Mouse (Mus musculus) CH12.LX (cell line): ENCODE data around the gene Matn4. TPM values are rescaled to one million over a fixed set of nuclear protein-coding genes. Genes with fewer than 3 reads are reported as not detected.

Source experiments
- DNase-seq: peaks from one replicate; pipeline ENCODE4 v3.0.0-alpha.2; 2013; ENCODE audit errors: extremely low read depth
- H3K27ac ChIP-seq: 2 replicates; pipeline ENCODE4 v1.5.1; 2012; ENCODE audit warnings: low read depth, mild to moderate bottlenecking, control low read depth, moderate library complexity; ENCODE audit not compliant: insufficient read depth
- H3K27me3 ChIP-seq: replicated peaks from 2 replicates; pipeline ENCODE3; 2012; ENCODE audit warnings: inconsistent platforms
- H3K36me3 ChIP-seq, 2 experiments: replicated peaks in 1 of 2; 2 replicates each; pipeline versions ENCODE3 to v1.6.1; 2012; ENCODE audit warnings: inconsistent platforms in 1 of 2, low read length in 1 of 2, mild to moderate bottlenecking in 1 of 2, mixed read lengths in 1 of 2, moderate library complexity in 1 of 2; ENCODE audit not compliant: control insufficient read depth in 1 of 2, insufficient read depth in 1 of 2
- H3K4me1 ChIP-seq, 2 experiments: 2 replicates each; pipeline ENCODE4 v1.6.1; 2012; ENCODE audit warnings: inconsistent platforms in 1 of 2, moderate library complexity in 1 of 2; ENCODE audit not compliant: insufficient read depth in 2 of 2, control insufficient read depth in 1 of 2
- H3K4me2 ChIP-seq: 2 replicates; pipeline ENCODE4 v1.6.1; 2012; ENCODE audit warnings: low read depth, mild to moderate bottlenecking, control low read depth; ENCODE audit not compliant: poor library complexity, insufficient read depth, severe bottlenecking
- H3K4me3 ChIP-seq, 3 experiments: fragments of 150-350 bp in 1 of 3; sonication (generic) in 1 of 3; replicated peaks in 1 of 3; 2 replicates each; pipeline versions ENCODE3 to v1.5.1; 2011 to 2012; ENCODE audit warnings: low read depth in 2 of 3, low read length in 2 of 3, mild to moderate bottlenecking in 2 of 3, moderate library complexity in 2 of 3, control low read depth in 1 of 3, improper control_type of control experiment in 1 of 3, inconsistent platforms in 1 of 3, mixed read lengths in 1 of 3; ENCODE audit not compliant: poor library complexity in 1 of 3
- H3K79me2 ChIP-seq: replicated peaks from 2 replicates; pipeline ENCODE4 v1.6.1; 2012; ENCODE audit warnings: mild to moderate bottlenecking, moderate library complexity; ENCODE audit not compliant: control insufficient read depth, poor library complexity, insufficient read depth, severe bottlenecking; ENCODE audit errors: extremely low read depth
- H3K9ac ChIP-seq: 2 replicates; pipeline ENCODE4 v1.6.1; 2012; ENCODE audit warnings: low read depth, mild to moderate bottlenecking, control low read depth, moderate library complexity; ENCODE audit not compliant: insufficient read depth
- H3K9me3 ChIP-seq: replicated peaks from 2 replicates; pipeline ENCODE3; 2012; ENCODE audit warnings: low read length, inconsistent platforms, mixed read lengths
- BHLHE40 ChIP-seq: IDR thresholded peaks from 2 replicates; pipeline ENCODE4 v1.6.1; 2011; ENCODE audit warnings: mild to moderate bottlenecking, low read depth, low read length, improper control_type of control experiment
- CHD1 ChIP-seq: IDR thresholded peaks from 2 replicates; pipeline ENCODE4 v1.6.1; 2012; ENCODE audit warnings: low read depth, low read length, improper control_type of control experiment, inconsistent platforms
- CHD2 ChIP-seq: IDR thresholded peaks from 2 replicates; pipeline ENCODE4 v1.6.1; 2011; ENCODE audit warnings: low read length, improper control_type of control experiment
- ELF1 ChIP-seq: IDR thresholded peaks from 2 replicates; pipeline ENCODE4 v1.6.1; 2014; ENCODE audit warnings: low read depth, mild to moderate bottlenecking, inconsistent platforms, low read length, improper control_type of control experiment
- EP300 ChIP-seq: IDR thresholded peaks from 2 replicates; pipeline ENCODE4 v1.6.1; 2011; ENCODE audit warnings: low read length, improper control_type of control experiment
- HCFC1 ChIP-seq: IDR thresholded peaks from 2 replicates; pipeline ENCODE4 v1.6.1; 2012; ENCODE audit warnings: low read depth, mild to moderate bottlenecking, inconsistent platforms, low read length, improper control_type of control experiment
- IRF4 ChIP-seq: IDR thresholded peaks from 2 replicates; pipeline ENCODE4 v1.6.1; 2014; ENCODE audit warnings: low read depth, mild to moderate bottlenecking, inconsistent platforms, low read length, improper control_type of control experiment
- JUN ChIP-seq: IDR thresholded peaks from 2 replicates; pipeline ENCODE4 v1.6.1; 2011; ENCODE audit warnings: low read depth, mild to moderate bottlenecking, low read length, improper control_type of control experiment, moderate library complexity; ENCODE audit not compliant: insufficient read depth
- KAT2A ChIP-seq: IDR thresholded peaks from 2 replicates; pipeline ENCODE4 v1.6.1; 2012; ENCODE audit warnings: low read length, improper control_type of control experiment, inconsistent platforms; ENCODE audit not compliant: insufficient replicate concordance
- MAFK ChIP-seq: IDR thresholded peaks from 2 replicates; pipeline ENCODE4 v1.6.1; 2011; ENCODE audit warnings: low read length, improper control_type of control experiment; ENCODE audit not compliant: insufficient replicate concordance
- MXI1 ChIP-seq: IDR thresholded peaks from 2 replicates; pipeline ENCODE4 v1.6.1; 2011; ENCODE audit warnings: mild to moderate bottlenecking, low read depth, low read length, improper control_type of control experiment
- MYC ChIP-seq: IDR thresholded peaks from 2 replicates; pipeline ENCODE4 v1.6.1; 2011; ENCODE audit warnings: low read depth, mild to moderate bottlenecking, improper control_type of control experiment, low read length
- POLR2AphosphoS2 ChIP-seq: IDR thresholded peaks from 2 replicates; pipeline ENCODE4 v1.6.1; 2011; ENCODE audit warnings: low read depth, low read length, improper control_type of control experiment
- SMC3 ChIP-seq: IDR thresholded peaks from 2 replicates; pipeline ENCODE4 v1.6.1; 2011; ENCODE audit warnings: low read depth, low read length, improper control_type of control experiment
- TBP ChIP-seq: conservative IDR thresholded peaks from 2 replicates; pipeline ENCODE4 v1.6.1; 2011; ENCODE audit warnings: low read depth, low read length, improper control_type of control experiment
- USF1 ChIP-seq: IDR thresholded peaks from 2 replicates; pipeline ENCODE4 v1.6.1; 2014; ENCODE audit warnings: low read depth, mild to moderate bottlenecking, inconsistent platforms, low read length, improper control_type of control experiment
- USF2 ChIP-seq: conservative IDR thresholded peaks from 2 replicates; pipeline ENCODE4 v1.6.1; 2011; ENCODE audit warnings: low read depth, low read length, improper control_type of control experiment
- ZNF384 ChIP-seq: IDR thresholded peaks from 2 replicates; pipeline ENCODE4 v1.6.1; 2012; ENCODE audit warnings: low read depth, low read length, improper control_type of control experiment, inconsistent platforms
- dilution Hi-C: fragments of 300-500 bp; cut with MboI; formaldehyde crosslinking; loops from 2 replicates; pipeline ENCODE4 v1.14.3; 2020; ENCODE audit warnings: low sequenced_read_pairs; ENCODE audit not compliant: extremely low pct_unique_long_range_greater_than_20kb, extremely low pct_ligation_motif_present
- in situ Hi-C: fragments of 300-500 bp; cut with MboI; formaldehyde crosslinking; loops from 3 replicates; pipeline ENCODE4 v1.14.3; 2019; ENCODE audit warnings: low sequenced_read_pairs, low pct_ligation_motif_present, low pct_unique_long_range_greater_than_20kb, mixed read lengths
- polyA plus RNA-seq: library from polyadenylated mRNA; unstranded; fragments of >175 nt; gene quantifications from 2 replicates; pipeline ENCODE4 v1.2.1, GENCODE M21; 2012; ENCODE audit warnings: low read depth; ENCODE audit not compliant: insufficient read length
- total RNA-seq, 2 experiments: library from RNA; depleted of rRNA; stranded (reverse); fragments of 300-350 nt in 1 of 2; fragments of >200 nt in 1 of 2; gene quantifications; 2 replicates each; pipeline ENCODE4 v1.2.3; 2012 to 2014

Matn4 gene
- total and polyA plus RNA-seq, 3 experiments, result not detected

DNA sequence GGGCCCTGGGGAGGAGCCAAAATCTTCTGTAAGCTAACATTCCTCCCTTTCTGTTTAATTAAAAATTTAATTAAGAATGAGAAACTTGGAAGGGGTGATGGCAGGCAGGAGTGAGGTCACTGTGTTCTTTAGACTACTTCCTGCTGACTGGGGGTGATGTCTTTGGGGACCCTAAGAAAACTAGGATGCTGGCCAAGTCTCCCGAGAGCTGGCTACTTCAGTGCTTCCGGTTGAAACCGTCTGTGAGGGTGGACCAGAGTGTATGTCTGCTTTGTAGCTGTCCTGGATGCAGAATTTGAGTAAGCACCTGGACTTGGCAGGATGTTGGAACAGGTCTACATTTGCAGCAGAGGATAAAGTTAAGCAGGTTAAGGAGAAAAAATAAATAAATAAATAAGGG is 38.0 kb downstream of the Matn4 start:
- TF ChIP-seq POLR2AphosphoS2 (no peak), ELF1 (no peak), SMC3 (no peak), HCFC1 (no peak), MXI1 (no peak), MYC (no peak), CHD1 (no peak), EP300 (no peak), USF1 (no peak), KAT2A (no peak), USF2 (no peak), IRF4 (no peak)
- in situ Hi-C loops, result no loop called here

DNA sequence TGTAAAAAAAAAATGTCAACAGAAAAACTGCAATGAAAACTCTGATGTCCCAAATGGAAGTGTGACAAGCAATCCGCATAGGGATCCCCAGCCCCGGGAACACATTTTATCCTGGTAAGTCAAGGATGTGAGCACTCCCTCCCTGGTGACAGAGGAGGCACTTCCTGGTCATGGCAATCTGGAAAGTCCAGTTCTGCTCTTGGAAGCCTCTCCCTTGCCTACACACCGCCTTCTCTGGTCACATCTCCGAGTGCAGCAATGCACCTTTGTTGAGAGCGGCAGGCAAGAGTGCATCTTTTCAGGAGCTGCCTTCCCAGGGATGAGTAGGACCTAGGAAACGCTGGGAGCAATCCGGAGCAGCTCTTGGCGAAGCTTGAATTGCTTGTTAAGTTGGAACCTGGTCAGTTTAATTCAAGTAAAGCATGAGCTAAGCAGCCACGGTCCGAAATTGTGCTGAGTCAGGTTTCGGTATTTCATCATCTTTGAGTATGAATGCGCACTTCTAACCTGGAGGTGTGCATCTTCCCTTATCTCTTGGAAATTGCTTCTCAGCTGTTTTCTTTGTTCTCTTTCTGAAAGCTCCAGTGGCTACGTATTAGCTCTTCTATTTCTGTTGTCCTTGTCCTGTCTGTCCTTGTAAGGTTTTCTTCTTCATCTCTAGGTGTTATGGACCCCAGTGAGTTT is 43.8 kb downstream of the Matn4 start:
- Histone ChIP-seq H3K27me3 (peaks cover 2% of the 10 kb centered on the region), H3K4me3 (no peak overlapping the region), H3K9ac (no peak overlapping the region), H3K79me2 (no peaks in the 10 kb centered on the region), H3K4me2 (no peak overlapping the region), H3K4me1 (peaks cover 12 to 18% of the 10 kb centered on the region in 2 experiments), H3K36me3 (no peaks in the 10 kb centered on the region), H3K27ac (no peak overlapping the region), H3K9me3 (peaks cover 2% of the 10 kb centered on the region)
- no peak for TF ChIP-seq JUN
- TF ChIP-seq TBP, result no peak
- TF ChIP-seq BHLHE40, result no peak
- no peak for TF ChIP-seq ZNF384
- TF ChIP-seq MAFK, result peak; percentile 99
- TF ChIP-seq KAT2A, result no peak
- no peak for TF ChIP-seq CHD2
- peak; percentile 48; the same call in 1 of the 2 replicates for TF ChIP-seq IRF4
- no peak for TF ChIP-seq MYC
- dilution Hi-C loops, result no loop called here
- no peak for DNase-seq
- in situ Hi-C loops, result no loop called here

More for the DNA sequence above, 38.0 kb downstream of the Matn4 start:
- Histone ChIP-seq H3K4me2 (no peak overlapping the region), H3K27me3 (no peaks in the 10 kb centered on the region), H3K79me2 (no peaks in the 10 kb centered on the region), H3K4me3 (no peak overlapping the region), H3K36me3 (no peaks in the 10 kb centered on the region), H3K4me1 (peaks cover 6 to 19% of the 10 kb centered on the region in 2 experiments), H3K27ac (no peak overlapping the region), H3K9me3 (peaks cover 2% of the 10 kb centered on the region), H3K9ac (no peak overlapping the region)
- DNase-seq, result no peak
- dilution Hi-C loops, result no loop called here
